Mouse (Mus musculus): ENCODE results near the gene Sesn3. TPM values are rescaled to one million over a fixed set of nuclear protein-coding genes. Genes with fewer than 3 reads are reported as not detected.
"Not testable (repeated sequence)": the region's sequence is repeated elsewhere in the genome, so short reads cannot be mapped to it uniquely, and the experiment has no call there.

Gene Sesn3
- total RNA-seq (2021), result 43.2 and 75.5 TPM in 2 replicates
- long read RNA-seq, full-length matches to known transcripts, result 5 of 9 reads
- long read RNA-seq, partial matches to known transcripts, result 1 of 9 reads
- long read RNA-seq, other reads (novel, unspliced or antisense), result 3 of 9 reads

GRCm38 (mm10) chr9:14274986-14275720 lies at the start of gene Sesn3:
Gene Sesn3, plus strand, starts transcription at chr9:14275067.
- peak; percentile 82 for DNase-seq

GRCm38 (mm10) chr9:14227086-14227485 lies 47.8 kb upstream of the Sesn3 start:
- DNase-seq, result not testable (repeated sequence)

GRCm38 (mm10) chr9:14233702-14234373 lies 41.0 kb upstream of the Sesn3 start:
- DNase-seq, result no peak

GRCm38 (mm10) chr9:14235286-14235685 lies 39.6 kb upstream of the Sesn3 start:
- DNase-seq, result no peak

- DNase-seq, result not testable (repeated sequence)
These were observed 33.9 kb upstream of the Sesn3 start for GRCm38 (mm10) chr9:14241003-14241402.

GRCm38 (mm10) chr9:14242308-14242707 lies 32.6 kb upstream of the Sesn3 start:
- no peak for DNase-seq

GRCm38 (mm10) chr9:14244528-14244927 lies 30.3 kb upstream of the Sesn3 start:
- DNase-seq, result no peak

- DNase-seq, result no peak
These were observed 29.8 kb upstream of the Sesn3 start for GRCm38 (mm10) chr9:14245013-14245586.

- peak; percentile 12 for DNase-seq
These were observed 28.7 kb upstream of the Sesn3 start for GRCm38 (mm10) chr9:14246016-14246799.

GRCm38 (mm10) chr9:14247480-14248208 lies 27.2 kb upstream of the Sesn3 start:
- DNase-seq, result no peak

GRCm38 (mm10) chr9:14248209-14248596 lies 26.7 kb upstream of the Sesn3 start:
- DNase-seq, result no peak

GRCm38 (mm10) chr9:14261150-14261549 lies 13.7 kb upstream of the Sesn3 start:
- DNase-seq, result no peak

GRCm38 (mm10) chr9:14262568-14262972 lies 12.3 kb upstream of the Sesn3 start:
- no peak for DNase-seq

GRCm38 (mm10) chr9:14266470-14266869 lies 8.4 kb upstream of the Sesn3 start:
- DNase-seq, result no peak

GRCm38 (mm10) chr9:14268578-14268977 lies 6.3 kb upstream of the Sesn3 start:
- DNase-seq, result no peak

- DNase-seq, result no peak
These were observed 1.9 kb upstream of the Sesn3 start for GRCm38 (mm10) chr9:14272921-14273320.

- no peak for DNase-seq
These were observed 281 bp upstream of the Sesn3 start for GRCm38 (mm10) chr9:14274586-14274985.

- peak; percentile 98 for DNase-seq
These were observed 1.1 kb downstream of the Sesn3 start for GRCm38 (mm10) chr9:14275792-14276480.

- peak; percentile 53 for DNase-seq
These were observed 1.8 kb downstream of the Sesn3 start for GRCm38 (mm10) chr9:14276481-14277287.

GRCm38 (mm10) chr9:14277365-14277991 lies 2.6 kb downstream of the Sesn3 start:
- no peak for DNase-seq

Measured in adrenal gland, postnatal 25 days (tissue).